Mouse (Mus musculus): ENCODE data around the gene Kalrn.
"Not testable (repeated sequence)": the region's sequence is repeated elsewhere in the genome, so short reads cannot be mapped to it uniquely, and the experiment has no call there.

The Kalrn gene

GRCm38 (mm10) chr16:34110840-34111625 lies 462.3 kb downstream of the Kalrn start:
- DNase-seq (ENCODE audit: low read depth): no peak

GRCm38 (mm10) chr16:34104427-34104826 lies 468.9 kb downstream of the Kalrn start:
- no peak for DNase-seq (ENCODE audit: low read depth)

- no peak for DNase-seq (ENCODE audit: low read depth)
These were observed 470.6 kb downstream of the Kalrn start for GRCm38 (mm10) chr16:34102742-34103141.

- DNase-seq (ENCODE audit: low read depth): no peak
These were observed 473.5 kb downstream of the Kalrn start for GRCm38 (mm10) chr16:34099795-34100194.

GRCm38 (mm10) chr16:34095548-34096141 lies 477.7 kb downstream of the Kalrn start:
- peak; percentile 26 for DNase-seq (ENCODE audit: low read depth)

- peak; percentile 10 for DNase-seq (ENCODE audit: low read depth)
These were observed 478.3 kb downstream of the Kalrn start for GRCm38 (mm10) chr16:34095093-34095465.

GRCm38 (mm10) chr16:34094446-34095092 lies 478.8 kb downstream of the Kalrn start:
- DNase-seq (ENCODE audit: low read depth): peak; percentile 43

- peak; percentile 12 for DNase-seq (ENCODE audit: low read depth)
These were observed 479.4 kb downstream of the Kalrn start for GRCm38 (mm10) chr16:34093734-34094445.

GRCm38 (mm10) chr16:34089528-34090095 lies 483.7 kb downstream of the Kalrn start:
- DNase-seq (ENCODE audit: low read depth): no peak

- no peak for DNase-seq (ENCODE audit: low read depth)
These were observed 484.3 kb downstream of the Kalrn start for GRCm38 (mm10) chr16:34089022-34089421.

GRCm38 (mm10) chr16:34088331-34088730 lies 485.0 kb downstream of the Kalrn start:
- no peak for DNase-seq (ENCODE audit: low read depth)

- DNase-seq (ENCODE audit: low read depth): no peak
These were observed 489.0 kb downstream of the Kalrn start for GRCm38 (mm10) chr16:34084135-34084920.

- no peak for DNase-seq (ENCODE audit: low read depth)
These were observed 490.6 kb downstream of the Kalrn start for GRCm38 (mm10) chr16:34082494-34083469.

- no peak for DNase-seq (ENCODE audit: low read depth)
These were observed 491.5 kb downstream of the Kalrn start for GRCm38 (mm10) chr16:34081683-34082438.

- DNase-seq (ENCODE audit: low read depth): not testable (repeated sequence)
These were observed 492.0 kb downstream of the Kalrn start for GRCm38 (mm10) chr16:34081314-34081682.

GRCm38 (mm10) chr16:34080818-34081217 lies 492.5 kb downstream of the Kalrn start:
- no peak for DNase-seq (ENCODE audit: low read depth)

GRCm38 (mm10) chr16:34079511-34079910 lies 493.8 kb downstream of the Kalrn start:
- no peak for DNase-seq (ENCODE audit: low read depth)

- no peak for DNase-seq (ENCODE audit: low read depth)
These were observed 494.6 kb downstream of the Kalrn start for GRCm38 (mm10) chr16:34078732-34079131.

- DNase-seq (ENCODE audit: low read depth): no peak
These were observed 497.2 kb downstream of the Kalrn start for GRCm38 (mm10) chr16:34076101-34076500.

All from naive thymus-derived CD4-positive, alpha-beta T cell, adult 2 months (primary cell).